Mouse (Mus musculus) adrenal gland, adult 18-20 months (tissue): Measurements from ENCODE around the gene 4933416C03Rik. TPM values are rescaled to one million over a fixed set of nuclear protein-coding genes. Genes with fewer than 3 reads are reported as not detected.

Experiments
- DNase-seq, 2 experiments: peaks; one replicate each; pipeline ENCODE4 v3.0.0; 2021 to 2022; ENCODE audit warnings: low spot score in 2 of 2
- long read RNA-seq, 2 experiments: library from polyadenylated mRNA; stranded (forward); transcript quantifications; one replicate each; pipeline ENCODE4 v2.0.0; 2021
- total RNA-seq, 2 experiments: library from RNA; stranded (reverse); gene quantifications; 1 replicate in 1 of 2; 2 replicates in 1 of 2; pipeline ENCODE4 v1.2.3; 2021

Gene 4933416C03Rik
- total RNA-seq = not detected
- long read RNA-seq, experiment 1 = 0 reads
- long read RNA-seq, experiment 2 = 0 reads

DNA sequence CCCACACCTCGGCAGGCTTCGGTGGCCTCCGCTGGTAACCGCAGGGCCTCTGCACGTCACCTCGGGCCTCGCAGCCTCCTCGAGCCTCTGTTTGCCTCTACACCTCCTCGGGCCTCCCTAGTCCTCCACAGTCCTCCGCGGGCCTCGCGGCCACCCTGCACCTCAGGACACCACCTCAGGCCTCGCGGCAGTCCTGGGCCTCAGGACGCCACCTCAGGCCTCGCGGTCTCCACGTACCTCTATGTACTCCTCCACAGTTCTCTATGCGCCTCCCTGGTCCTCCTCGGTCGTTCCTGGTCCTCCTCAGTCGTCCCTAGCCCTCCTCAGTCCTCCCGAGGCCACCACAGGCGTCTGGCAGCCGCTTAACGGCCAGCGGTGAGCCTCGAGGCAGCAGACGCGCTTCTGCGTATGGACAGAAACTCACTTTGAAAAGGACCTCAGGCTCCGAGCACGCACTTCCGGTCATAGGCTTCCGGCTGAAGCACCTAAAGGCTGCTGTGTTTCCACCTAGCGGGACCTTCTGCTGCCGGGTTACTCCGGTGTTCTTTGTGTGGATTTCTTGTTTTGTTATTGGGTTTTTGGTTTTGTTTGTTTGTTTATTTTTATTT is at the start of gene 4933416C03Rik:
4933416C03Rik (minus strand) TSS at position 51 of the 608 bp plus-strand sequence.
- no peak for DNase-seq

DNA sequence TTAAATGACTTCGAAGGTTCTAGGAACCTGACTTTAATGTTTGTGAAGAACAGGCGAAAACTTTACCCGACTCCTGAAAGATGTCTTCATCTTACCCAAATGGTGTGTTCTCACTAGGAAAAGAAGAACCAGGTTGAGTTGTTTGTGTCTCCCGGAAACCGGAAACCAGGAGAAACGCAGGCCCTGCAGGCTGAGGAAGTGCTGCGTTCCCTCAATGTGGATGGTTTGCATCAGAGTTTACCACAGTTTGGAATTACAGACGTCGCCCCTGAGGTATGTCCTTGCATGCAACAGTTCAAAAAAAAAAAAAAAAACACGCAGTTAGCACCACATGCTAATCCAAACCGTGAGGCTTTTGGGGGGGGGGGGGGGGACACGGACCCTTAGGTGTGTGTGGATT is 48.6 kb upstream of the 4933416C03Rik start:
- no peak for DNase-seq

GRCm38 (mm10) chr10:116156699-116157098 is 43.0 kb upstream of the 4933416C03Rik start:
- no peak for DNase-seq

- DNase-seq = no peak
These were observed 41.0 kb upstream of the 4933416C03Rik start for GRCm38 (mm10) chr10:116154707-116155106.

- no peak for DNase-seq
These were observed 32.4 kb upstream of the 4933416C03Rik start for GRCm38 (mm10) chr10:116146091-116146490.

- DNase-seq = no peak
These were observed 30.0 kb upstream of the 4933416C03Rik start for GRCm38 (mm10) chr10:116143684-116144083.

DNA sequence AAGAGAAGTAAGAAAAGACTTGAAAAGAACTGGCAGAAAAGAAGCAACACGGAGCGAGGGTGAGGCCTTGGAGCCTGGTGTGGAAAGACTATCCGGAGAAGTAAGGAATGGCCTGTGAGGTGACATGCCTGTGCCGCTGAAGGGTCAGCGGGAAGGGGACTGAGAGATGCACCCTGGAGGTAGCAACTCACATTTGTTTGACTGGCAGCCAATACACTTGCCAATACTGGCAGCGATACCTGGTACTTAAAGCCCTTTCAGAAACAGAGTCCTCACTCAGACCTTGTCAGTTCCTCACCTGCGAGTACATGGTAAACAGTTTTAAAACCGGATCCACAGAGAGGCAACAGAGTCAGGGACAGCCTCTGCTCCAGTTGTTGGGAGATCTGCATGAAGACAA is 26.5 kb upstream of the 4933416C03Rik start:
- DNase-seq = no peak

GRCm38 (mm10) chr10:116135187-116135586 is 21.5 kb upstream of the 4933416C03Rik start:
- DNase-seq = no peak

DNA sequence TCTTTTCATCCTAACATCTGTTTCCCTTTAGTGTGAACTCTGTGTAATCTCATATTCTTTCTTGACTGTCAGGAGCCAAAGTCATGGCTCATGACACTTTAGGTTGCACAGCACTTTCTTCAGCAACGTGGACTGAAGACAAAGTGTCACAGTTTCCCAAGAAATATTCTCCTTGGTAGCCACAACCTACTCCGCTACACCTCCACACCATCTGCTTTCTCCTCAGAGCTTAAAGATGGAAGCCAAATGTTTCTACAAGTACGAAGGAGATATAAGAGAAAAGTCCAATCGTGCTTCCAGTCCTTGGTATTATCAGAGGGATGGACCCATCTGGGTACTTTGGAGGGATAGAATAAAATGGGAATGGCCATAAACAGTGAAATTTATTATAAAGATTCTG is 18.5 kb upstream of the 4933416C03Rik start:
- DNase-seq = no peak

- no peak for DNase-seq
These were observed 17.5 kb upstream of the 4933416C03Rik start for GRCm38 (mm10) chr10:116131223-116131622.

DNA sequence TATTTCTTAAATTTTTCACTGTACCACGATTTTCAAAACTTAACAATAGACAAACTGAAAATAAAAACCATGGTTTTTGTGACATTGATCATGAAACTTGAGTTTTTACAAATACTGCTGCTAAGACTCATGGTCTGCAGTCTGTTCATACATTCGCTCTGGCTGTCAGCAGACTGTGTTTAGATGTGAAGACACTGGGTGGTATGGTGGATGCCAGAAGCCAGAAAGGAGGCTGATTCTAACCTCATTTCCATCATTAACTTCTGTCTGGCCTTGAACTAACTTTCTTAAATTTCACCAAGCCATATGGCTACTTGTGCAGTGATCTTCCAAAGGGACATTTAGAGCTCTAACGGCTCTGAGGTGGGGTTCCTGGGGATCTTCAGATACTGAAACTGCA is 16.7 kb upstream of the 4933416C03Rik start:
- no peak for DNase-seq

DNA sequence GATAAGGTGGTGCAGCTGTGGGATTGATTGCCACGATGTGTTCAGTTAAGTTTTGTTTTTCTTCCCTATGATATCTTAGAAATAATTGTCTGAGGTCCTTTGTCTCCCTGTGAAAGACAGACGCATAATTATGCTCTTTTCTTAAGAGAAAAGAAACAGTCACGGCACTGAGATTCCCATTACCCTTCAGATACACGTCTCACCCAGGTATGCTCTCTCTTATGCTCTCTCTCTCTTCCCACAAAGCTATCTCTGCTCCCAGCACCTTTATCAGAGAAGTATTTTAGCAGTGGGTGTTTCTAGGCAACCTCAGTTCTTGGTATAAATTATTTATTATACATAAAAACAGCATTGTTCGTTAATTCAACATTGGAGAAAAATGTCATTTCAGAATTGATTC is 11.6 kb upstream of the 4933416C03Rik start:
- no peak for DNase-seq

- DNase-seq = no peak
These were observed 10.1 kb upstream of the 4933416C03Rik start for GRCm38 (mm10) chr10:116123808-116124207.

DNA sequence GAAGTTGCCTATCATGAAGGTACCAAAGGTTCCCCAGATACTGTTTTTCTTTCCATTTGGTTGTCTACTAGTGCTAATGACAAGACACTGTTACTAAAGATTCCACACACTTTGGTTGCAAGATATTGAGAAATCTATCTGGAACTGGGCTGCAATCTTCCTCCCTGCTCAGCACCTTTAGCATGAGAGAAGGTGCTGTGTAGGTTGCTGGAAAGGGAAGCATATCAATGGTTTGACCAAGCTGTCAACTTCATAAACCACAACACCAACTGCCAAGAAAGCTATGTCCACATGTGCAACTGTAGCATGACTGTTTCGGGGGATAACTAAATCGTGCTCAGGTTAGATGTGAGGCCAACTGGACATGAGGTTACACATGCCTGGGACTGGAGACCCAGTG is 7.7 kb upstream of the 4933416C03Rik start:
- DNase-seq = no peak

DNA sequence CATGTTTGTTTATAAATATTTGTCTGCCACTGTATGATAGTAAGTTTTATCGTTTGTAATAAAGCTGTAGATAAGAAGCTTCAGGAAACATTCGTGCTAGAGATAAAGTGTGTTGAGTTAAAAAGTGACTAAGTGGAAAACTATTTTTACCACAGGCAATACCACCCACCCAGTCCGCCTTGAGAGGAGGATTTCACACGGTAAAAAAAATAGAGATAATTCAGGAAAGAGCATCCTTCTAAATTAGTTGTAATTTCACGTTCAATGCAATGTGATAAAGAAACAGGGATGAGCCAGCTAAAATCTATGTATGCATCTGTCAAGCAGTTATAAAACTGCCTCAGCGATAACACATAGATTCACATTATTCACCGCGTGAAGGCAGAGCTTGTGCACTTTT is 3.3 kb upstream of the 4933416C03Rik start:
- no peak for DNase-seq

GRCm38 (mm10) chr10:116115881-116116677 is 2.4 kb upstream of the 4933416C03Rik start:
- DNase-seq = no peak

DNA sequence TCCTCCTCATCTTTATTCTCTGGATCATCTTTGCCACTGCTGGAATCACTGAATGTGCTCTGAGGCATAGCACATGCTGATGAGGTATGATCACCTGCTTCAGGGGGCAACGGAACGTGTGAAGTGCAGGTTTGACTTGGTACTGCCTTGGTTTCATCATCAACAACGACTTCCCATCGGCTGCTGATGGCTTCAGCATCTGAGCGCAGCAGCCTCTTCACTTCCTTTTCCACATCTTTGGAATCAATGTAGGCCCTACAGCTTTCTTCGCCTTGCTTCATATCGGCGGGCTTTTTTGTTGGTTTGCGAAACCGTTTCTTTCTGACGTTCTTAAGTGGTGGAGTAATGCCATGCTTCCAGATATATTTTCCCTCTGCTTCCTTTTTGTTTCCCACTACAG is 849 bp downstream of the 4933416C03Rik start:
- DNase-seq = no peak

DNA sequence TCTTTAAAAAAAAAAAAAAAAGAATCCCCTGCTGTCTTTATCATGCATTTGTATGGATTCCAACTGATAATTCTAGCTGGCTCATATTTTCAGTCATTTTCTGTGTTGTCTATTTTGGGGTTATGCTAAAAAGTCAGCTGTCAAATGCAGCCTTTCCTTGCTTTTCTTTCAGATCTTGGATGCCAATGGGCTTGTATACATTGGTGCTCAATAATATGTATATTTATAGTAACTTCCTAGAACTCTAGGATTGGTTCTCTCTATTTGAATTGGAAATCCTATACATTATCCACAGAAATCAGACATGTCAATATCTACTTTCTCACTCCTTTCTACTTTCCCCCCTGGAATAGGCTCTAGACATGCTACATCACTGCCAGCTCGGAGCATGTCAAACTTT is 5.0 kb downstream of the 4933416C03Rik start:
- no peak for DNase-seq

GRCm38 (mm10) chr10:116108176-116108575 is 5.5 kb downstream of the 4933416C03Rik start:
- no peak for DNase-seq

- no peak for DNase-seq
These were observed 15.2 kb downstream of the 4933416C03Rik start for GRCm38 (mm10) chr10:116098470-116098869.

- DNase-seq = no peak
These were observed 17.3 kb downstream of the 4933416C03Rik start for GRCm38 (mm10) chr10:116096466-116096865.

GRCm38 (mm10) chr10:116083965-116084364 is 29.8 kb downstream of the 4933416C03Rik start:
- DNase-seq = no peak

GRCm38 (mm10) chr10:116080841-116081240 is 32.9 kb downstream of the 4933416C03Rik start:
- DNase-seq = no peak
